Mouse (Mus musculus) megakaryocyte, embryonic 14.5 days (primary cell): ENCODE data around the gene Cpsf7.

ENCODE experiments used
- FLI1 ChIP-seq: IDR thresholded peaks from 2 replicates; pipeline ENCODE4 v1.6.1; 2012; ENCODE audit warnings: low read length, inconsistent platforms, mixed read lengths
- GATA1 ChIP-seq: IDR thresholded peaks from 3 replicates; pipeline ENCODE4 v1.6.1; 2012; ENCODE audit warnings: mixed read lengths, low read length, inconsistent platforms, borderline replicate concordance

- TF ChIP-seq FLI1: no peak
- TF ChIP-seq GATA1: no peak
Measured at GRCm38 (mm10) chr19:10497512-10498160, 27.4 kb upstream of the Cpsf7 start.
